ENCODE assay signal across 24 mouse cellular contexts in the genomic region with DNA sequence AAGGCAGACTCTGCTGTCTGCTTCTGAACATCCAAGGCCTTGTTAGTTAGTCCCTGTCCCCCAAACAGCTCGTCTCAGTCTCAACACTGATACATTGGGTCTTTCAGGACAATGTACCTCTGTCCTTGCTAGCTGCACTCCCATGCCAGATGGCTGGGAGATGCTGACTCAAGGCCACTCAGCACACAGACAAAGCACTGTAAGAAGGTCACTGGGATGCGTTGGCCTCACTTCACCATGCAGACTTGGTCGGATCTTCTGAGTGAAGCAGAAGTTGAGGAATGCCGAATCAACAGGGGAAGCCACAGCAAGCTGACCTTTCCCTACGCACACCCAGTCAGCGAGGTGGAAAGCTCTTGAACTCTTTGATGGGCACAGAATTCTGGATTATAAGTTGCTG. TPM values are rescaled to one million over a fixed set of nuclear protein-coding genes. Genes with fewer than 3 reads are reported as not detected.
DNase-seq lines count a peak whose midpoint lies in the region; ATAC-seq and TF ChIP-seq lines count a peak whose summit lies in the region.
"Had no signal": no experiment of that assay in that cellular context is flagged by ENCODE, and none has a peak within 500 bp of the region (broad histone marks: within the 10 kb centered on the region; RNA-seq: fewer than 3 reads in every experiment).

No protein-coding gene starts in this region.

- H3K4me3 ChIP-seq in midbrain, embryonic 11.5 days (ENCODE audit: low read depth, low read length) = no peak overlapping the region
- no peak overlapping the region for H3K4me3 ChIP-seq in midbrain, embryonic 14.5 days (replicated peaks; ENCODE audit: low read depth, low read length)
- H3K4me3 ChIP-seq in testis, adult 2 months (ENCODE audit: control insufficient read depth, low read depth, low read length) = no peak overlapping the region
- H3K4me3 ChIP-seq in hindbrain, embryonic 12.5 days = no peak overlapping the region
- H3K4me3 ChIP-seq: embryonic facial prominence, embryonic 13.5 days; forebrain, embryonic 12.5 days; gastrocnemius, adult 2 months; hindbrain, embryonic 13.5 days had no signal

- DNase-seq in embryo, embryonic 10 days (ENCODE audit: low spot score) = peak; percentile 3
- DNase-seq in embryo, embryonic 9.5 days (ENCODE audit: extremely low spot score) = no peak
- DNase-seq in midbrain, embryonic 11.5 days (ENCODE audit: low spot score, missing footprints) = peak; percentile 69
- no peak for DNase-seq in midbrain, embryonic 14.5 days
- peak; percentile 78 for DNase-seq in Muller cell, postnatal 12 days (ENCODE audit: inconsistent ontology term)
- DNase-seq: adrenal gland, postnatal 14 days; B cell, adult 2 months; cerebellum, adult 2 months; gastrocnemius, adult 2 months; gastrocnemius, postnatal 36 days; heart, adult 11 months; heart, postnatal 10 days; heart, postnatal 4 days had no signal

- H3K4me1 ChIP-seq in midbrain, embryonic 11.5 days (ENCODE audit: control insufficient read depth, insufficient read depth, low read length) = no peaks in the 10 kb centered on the region
- no peaks in the 10 kb centered on the region for H3K4me1 ChIP-seq in midbrain, embryonic 14.5 days (ENCODE audit: control insufficient read depth, insufficient read depth, low read length)
- no peaks in the 10 kb centered on the region for H3K4me1 ChIP-seq in testis, adult 2 months (ENCODE audit: control insufficient read depth, insufficient read depth, low read length)
- no peaks in the 10 kb centered on the region for H3K4me1 ChIP-seq in hindbrain, embryonic 12.5 days
- H3K4me1 ChIP-seq: embryonic facial prominence, embryonic 13.5 days; forebrain, embryonic 12.5 days; hindbrain, embryonic 13.5 days had no signal

- H3K36me3 ChIP-seq in midbrain, embryonic 11.5 days (ENCODE audit: control insufficient read depth, insufficient read depth, low read length) = no peaks in the 10 kb centered on the region
- no peaks in the 10 kb centered on the region for H3K36me3 ChIP-seq in midbrain, embryonic 14.5 days (ENCODE audit: control insufficient read depth, insufficient read depth, low read length)
- no peaks in the 10 kb centered on the region for H3K36me3 ChIP-seq in testis, adult 2 months (ENCODE audit: control insufficient read depth, insufficient read depth, low read length)
- no peaks in the 10 kb centered on the region for H3K36me3 ChIP-seq in hindbrain, embryonic 12.5 days
- H3K36me3 ChIP-seq: embryonic facial prominence, embryonic 13.5 days; forebrain, embryonic 12.5 days; G1E; hindbrain, embryonic 13.5 days had no signal

- no peak overlapping the region for H3K9ac ChIP-seq in midbrain, embryonic 11.5 days (ENCODE audit: low read length)
- no peak overlapping the region for H3K9ac ChIP-seq in midbrain, embryonic 14.5 days (replicated peaks; ENCODE audit: low read length)
- no peak overlapping the region for H3K9ac ChIP-seq in hindbrain, embryonic 12.5 days
- H3K9ac ChIP-seq: embryonic facial prominence, embryonic 13.5 days; forebrain, embryonic 12.5 days; hindbrain, embryonic 13.5 days had no signal

- H3K27ac ChIP-seq in midbrain, embryonic 11.5 days (ENCODE audit: low read depth, low read length) = no peak overlapping the region
- H3K27ac ChIP-seq in midbrain, embryonic 14.5 days (replicated peaks; ENCODE audit: low read depth, low read length) = no peak overlapping the region
- peak overlapping the region; percentile 45; the same call in 1 of the 2 replicates for H3K27ac ChIP-seq in testis, adult 2 months (ENCODE audit: control insufficient read depth, insufficient read depth, low read depth, low read length)
- no peak overlapping the region for H3K27ac ChIP-seq in hindbrain, embryonic 12.5 days
- H3K27ac ChIP-seq: embryonic facial prominence, embryonic 13.5 days; forebrain, embryonic 12.5 days; gastrocnemius, adult 2 months; hindbrain, embryonic 13.5 days; hindbrain, postnatal 0 days had no signal

- H3K27me3 ChIP-seq in midbrain, embryonic 11.5 days (ENCODE audit: control insufficient read depth, insufficient read depth, low read length) = no peaks in the 10 kb centered on the region
- H3K27me3 ChIP-seq in midbrain, embryonic 14.5 days (ENCODE audit: control insufficient read depth, insufficient read depth, low read length) = no peaks in the 10 kb centered on the region
- no peaks in the 10 kb centered on the region for H3K27me3 ChIP-seq in testis, adult 2 months (ENCODE audit: control insufficient read depth, insufficient read depth, low read length)
- H3K27me3 ChIP-seq in hindbrain, embryonic 12.5 days = no peaks in the 10 kb centered on the region
- H3K27me3 ChIP-seq: embryonic facial prominence, embryonic 13.5 days; forebrain, embryonic 12.5 days; hindbrain, embryonic 13.5 days had no signal

- TF ChIP-seq CTCF in testis, adult 2 months (IDR thresholded peaks at IDR 0.05; ENCODE audit: control insufficient read depth, insufficient read depth, insufficient replicate concordance, low read depth, low read length) = no peak

- no peak for TF ChIP-seq POLR2A in testis, adult 2 months (IDR thresholded peaks at IDR 0.05; ENCODE audit: control insufficient read depth, low read depth, low read length)

- no peak overlapping the region for H3K4me2 ChIP-seq in midbrain, embryonic 11.5 days
- H3K4me2 ChIP-seq in midbrain, embryonic 14.5 days (ENCODE audit: low read length) = no peak overlapping the region
- no peak overlapping the region for H3K4me2 ChIP-seq in hindbrain, embryonic 12.5 days (replicated peaks)
- H3K4me2 ChIP-seq: embryonic facial prominence, embryonic 13.5 days; forebrain, embryonic 12.5 days; hindbrain, embryonic 13.5 days had no signal

- WGBS in midbrain, embryonic 11.5 days = 90% methylated on average over 6 of the region's 6 CpGs
- 88% methylated on average over 6 of the region's 6 CpGs for WGBS in midbrain, embryonic 14.5 days
- 84% methylated on average over 6 of the region's 6 CpGs for WGBS in hindbrain, embryonic 12.5 days

- H3K9me3 ChIP-seq in midbrain, embryonic 11.5 days (ENCODE audit: control insufficient read depth, low read length) = no peaks in the 10 kb centered on the region
- H3K9me3 ChIP-seq in midbrain, embryonic 14.5 days (ENCODE audit: control insufficient read depth, low read length) = no peaks in the 10 kb centered on the region
- no peaks in the 10 kb centered on the region for H3K9me3 ChIP-seq in hindbrain, embryonic 12.5 days (replicated peaks)
- H3K9me3 ChIP-seq: embryonic facial prominence, embryonic 13.5 days; forebrain, embryonic 12.5 days; G1E; hindbrain, embryonic 13.5 days had no signal

- ATAC-seq in midbrain, embryonic 11.5 days (ENCODE audit: low FRiP score) = no peak
- no peak for ATAC-seq in midbrain, embryonic 14.5 days (ENCODE audit: low FRiP score, low TSS enrichment)
- no peak for ATAC-seq in megakaryocyte progenitor cell, adult 5-6 weeks (replicated peaks; ENCODE audit: poor library complexity)
- ATAC-seq in hindbrain, embryonic 12.5 days (ENCODE audit: low FRiP score) = no peak
- ATAC-seq: CD4-positive, CD25-positive, alpha-beta regulatory T cell, adult 4 months; forebrain, embryonic 16.5 days; hindbrain, postnatal 0 days had no signal

RNA-seq across cellular contexts. Expression of gene Fshr, which starts 55.7 kb away (rescaled TPM):
- polyA plus RNA-seq in midbrain, embryonic 11.5 days (2014; fragmentation: Nextera tagmentation; extraction: Ambion mirVana) = not detected in 2 replicates
- polyA plus RNA-seq in midbrain, embryonic 14.5 days (2014; fragmentation: Nextera tagmentation; extraction: Ambion mirVana) = not detected in 2 replicates
- 1.7 and 2.4 TPM in 2 replicates for polyA plus RNA-seq in testis, adult 2 months (2012; rRNA removed)
- not detected in 2 replicates for total RNA-seq in megakaryocyte progenitor cell, adult 5-6 weeks (2015)
- total RNA-seq in megakaryocyte progenitor cell, adult 5-6 weeks (2017) = not detected in 2 replicates
- not detected in 2 replicates for polyA plus RNA-seq in hindbrain, embryonic 12.5 days (2016; fragmentation: Nextera tagmentation; extraction: Ambion mirVana)
- total RNA-seq: adrenal gland, postnatal 14 days; common myeloid progenitor, adult 5-6 weeks; G1E; gastrocnemius, adult 2 months; gastrocnemius, postnatal 36 days; heart, postnatal 10 days; heart, postnatal 4 days; hindbrain, postnatal 0 days had no signal
- polyA plus RNA-seq: CD4-positive, CD25-positive, alpha-beta regulatory T cell, adult 4 months; cerebellum, adult 2 months; embryonic facial prominence, embryonic 13.5 days; forebrain, embryonic 12.5 days; forebrain, embryonic 16.5 days; G1E; hindbrain, embryonic 13.5 days; hindbrain, postnatal 0 days had no signal

Comparison
In these comparisons a context has a peak if more than half of its experiments do, and no peak if none do; other contexts are left out.
1. DNase-seq: peak in embryo, embryonic 10 days (single experiment), midbrain, embryonic 11.5 days (single experiment) and Muller cell, postnatal 12 days (single experiment); none in embryo, embryonic 9.5 days (single experiment) and midbrain, embryonic 14.5 days (single experiment).